Mouse (Mus musculus) spleen, adult 2 months (tissue): ENCODE data around the gene Arfgef2.

Experiments
- CTCF ChIP-seq: fragments of 200-500 bp; IDR thresholded peaks from 2 replicates; pipeline ENCODE4 v1.5.1; 2011; ENCODE audit warnings: mild to moderate bottlenecking, inconsistent platforms; ENCODE audit not compliant: insufficient read depth, insufficient read length, insufficient replicate concordance; ENCODE audit errors: extremely low read depth
- POLR2A ChIP-seq: fragments of 200-500 bp; IDR thresholded peaks from 2 replicates; pipeline ENCODE4 v1.6.1; 2011; ENCODE audit warnings: low read depth, low read length, inconsistent platforms

GRCm38 (mm10) chr2:166821406-166821805 lies 16.0 kb downstream of the Arfgef2 start:
- TF ChIP-seq CTCF (no peak), POLR2A (no peak)
